Mouse (Mus musculus): ENCODE measurements around the gene Nipa1.

Nipa1 gene

GRCm38 (mm10) chr7:55938341-55938740, 81.4 kb downstream of the Nipa1 start:
- DNase-seq (ENCODE audit: low read depth in 2 of 2, low spot score in 2 of 2), result no peak

- DNase-seq (ENCODE audit: low read depth in 2 of 2, low spot score in 2 of 2), result no peak
Observed at GRCm38 (mm10) chr7:55935025-55935424, 84.7 kb downstream of the Nipa1 start.

GRCm38 (mm10) chr7:55928649-55929048, 91.1 kb downstream of the Nipa1 start:
- DNase-seq (ENCODE audit: low read depth in 2 of 2, low spot score in 2 of 2), result no peak
